In genomic region chr2:3475746-3476251, GRCm38 (mm10) we compare ENCODE assay signal across 8 mouse cellular contexts. TPM values are rescaled to one million over a fixed set of nuclear protein-coding genes. Genes with fewer than 3 reads are reported as not detected.
DNase-seq lines count a peak whose midpoint lies in the region; ATAC-seq lines count a peak whose summit lies in the region.

No protein-coding gene starts in this region.

- H3K9me3 ChIP-seq in midbrain, embryonic 10.5 days (replicated peaks): peaks cover 5% of the 10 kb centered on the region; the same call in 1 of the 2 replicates
- H3K9me3 ChIP-seq in midbrain, embryonic 11.5 days (ENCODE audit: control insufficient read depth, low read length): no peaks in the 10 kb centered on the region
- H3K9me3 ChIP-seq in embryonic facial prominence, embryonic 13.5 days: no peaks in the 10 kb centered on the region
- peaks cover 3% of the 10 kb centered on the region; the same call in 1 of the 2 replicates for H3K9me3 ChIP-seq in limb, embryonic 11.5 days (ENCODE audit: control insufficient read depth, low read length)
- H3K9me3 ChIP-seq in neural tube, embryonic 14.5 days (ENCODE audit: control insufficient read depth, low read length): no peaks in the 10 kb centered on the region

- WGBS in midbrain, embryonic 10.5 days: 70% methylated on average over 3 of the region's 3 CpGs
- WGBS in midbrain, embryonic 11.5 days: 74% methylated on average over 3 of the region's 3 CpGs
- WGBS in embryonic facial prominence, embryonic 13.5 days: 60% methylated on average over 3 of the region's 3 CpGs
- WGBS in limb, embryonic 11.5 days: 46% methylated on average over 3 of the region's 3 CpGs
- WGBS in neural tube, embryonic 14.5 days: 59% methylated on average over 3 of the region's 3 CpGs

- no peak for ATAC-seq in midbrain, embryonic 11.5 days (ENCODE audit: low FRiP score)
- no peak for ATAC-seq in embryonic facial prominence, embryonic 13.5 days (ENCODE audit: insufficient number of reproducible peaks, insufficient read depth, low FRiP score, low TSS enrichment, low read depth)
- ATAC-seq in limb, embryonic 11.5 days (ENCODE audit: insufficient number of reproducible peaks, low FRiP score, low TSS enrichment, low read depth): no peak
- ATAC-seq in neural tube, embryonic 14.5 days (ENCODE audit: low read depth): no peak

- DNase-seq in midbrain, embryonic 10.5 days (ENCODE audit: low spot score): no peak
- no peak for DNase-seq in midbrain, embryonic 11.5 days (ENCODE audit: low spot score, missing footprints)
- DNase-seq in limb, embryonic 11.5 days (ENCODE audit: low spot score): no peak
- DNase-seq in urinary bladder, postnatal 25 days (ENCODE audit: low spot score): no peak
- DNase-seq in layer of hippocampus, adult 11-12 months (ENCODE audit: low spot score): no peak
- no peak for DNase-seq in adrenal gland, postnatal 36 days

- no peaks in the 10 kb centered on the region for H3K27me3 ChIP-seq in midbrain, embryonic 10.5 days (ENCODE audit: low read depth, poor library complexity, severe bottlenecking)
- H3K27me3 ChIP-seq in midbrain, embryonic 11.5 days (ENCODE audit: control insufficient read depth, insufficient read depth, low read length): no peaks in the 10 kb centered on the region
- H3K27me3 ChIP-seq in embryonic facial prominence, embryonic 13.5 days: no peaks in the 10 kb centered on the region
- H3K27me3 ChIP-seq in limb, embryonic 11.5 days (ENCODE audit: control insufficient read depth, insufficient read depth, low read length): no peaks in the 10 kb centered on the region
- H3K27me3 ChIP-seq in neural tube, embryonic 14.5 days (ENCODE audit: control insufficient read depth, insufficient read depth, low read length): no peaks in the 10 kb centered on the region; the same call in 1 of the 2 replicates

- H3K27ac ChIP-seq in midbrain, embryonic 10.5 days (replicated peaks): peak overlapping the region; percentile 97
- no peak overlapping the region for H3K27ac ChIP-seq in midbrain, embryonic 11.5 days (ENCODE audit: low read depth, low read length)
- H3K27ac ChIP-seq in embryonic facial prominence, embryonic 13.5 days: 0 out of 2 replicates have a peak overlapping the region, but pooled peaks have one; percentile 69
- no peak overlapping the region for H3K27ac ChIP-seq in limb, embryonic 11.5 days (replicated peaks; ENCODE audit: low read depth, low read length)
- H3K27ac ChIP-seq in neural tube, embryonic 14.5 days (ENCODE audit: low read depth, low read length): no peak overlapping the region

- peaks cover 19% of the 10 kb centered on the region for H3K4me1 ChIP-seq in midbrain, embryonic 10.5 days
- H3K4me1 ChIP-seq in midbrain, embryonic 11.5 days (ENCODE audit: control insufficient read depth, insufficient read depth, low read length): peaks cover 8% of the 10 kb centered on the region
- H3K4me1 ChIP-seq in embryonic facial prominence, embryonic 13.5 days: peaks cover 11% of the 10 kb centered on the region
- H3K4me1 ChIP-seq in limb, embryonic 11.5 days (ENCODE audit: control insufficient read depth, insufficient read depth, low read length): peaks cover 9% of the 10 kb centered on the region; the same call in 1 of the 2 replicates
- H3K4me1 ChIP-seq in neural tube, embryonic 14.5 days (ENCODE audit: control insufficient read depth, insufficient read depth, low read length): peaks cover 9% of the 10 kb centered on the region

- peak overlapping the region; percentile 88; the same call in 1 of the 2 replicates for H3K4me3 ChIP-seq in midbrain, embryonic 10.5 days
- H3K4me3 ChIP-seq in midbrain, embryonic 11.5 days (ENCODE audit: low read depth, low read length): no peak overlapping the region
- H3K4me3 ChIP-seq in embryonic facial prominence, embryonic 13.5 days: 0 out of 2 replicates have a peak overlapping the region, but pooled peaks have one; percentile 94
- H3K4me3 ChIP-seq in limb, embryonic 11.5 days (ENCODE audit: low read depth, low read length): 0 out of 2 replicates have a peak overlapping the region, but pooled peaks have one; percentile 0
- no peak overlapping the region for H3K4me3 ChIP-seq in neural tube, embryonic 14.5 days (ENCODE audit: low read depth, low read length)

- no peak overlapping the region; the same call in 1 of the 2 replicates for H3K4me2 ChIP-seq in midbrain, embryonic 11.5 days
- peak overlapping the region; percentile 69; the same call in 1 of the 2 replicates for H3K4me2 ChIP-seq in embryonic facial prominence, embryonic 13.5 days
- H3K4me2 ChIP-seq in limb, embryonic 11.5 days (ENCODE audit: low read depth, severe bottlenecking): peak overlapping the region; percentile 68; the same call in 1 of the 2 replicates
- H3K4me2 ChIP-seq in neural tube, embryonic 14.5 days (ENCODE audit: low read depth, low read length): peak overlapping the region; percentile 44

- H3K36me3 ChIP-seq in midbrain, embryonic 10.5 days: peaks cover 17% of the 10 kb centered on the region
- no peaks in the 10 kb centered on the region for H3K36me3 ChIP-seq in midbrain, embryonic 11.5 days (ENCODE audit: control insufficient read depth, insufficient read depth, low read length)
- H3K36me3 ChIP-seq in embryonic facial prominence, embryonic 13.5 days: peaks cover 3% of the 10 kb centered on the region; the same call in 1 of the 2 replicates
- H3K36me3 ChIP-seq in limb, embryonic 11.5 days (ENCODE audit: control insufficient read depth, insufficient read depth, low read length): no peaks in the 10 kb centered on the region
- no peaks in the 10 kb centered on the region for H3K36me3 ChIP-seq in neural tube, embryonic 14.5 days (ENCODE audit: control insufficient read depth, insufficient read depth, low read length)

- H3K9ac ChIP-seq in midbrain, embryonic 11.5 days (ENCODE audit: low read length): no peak overlapping the region
- peak overlapping the region; percentile 84; the same call in 1 of the 2 replicates for H3K9ac ChIP-seq in embryonic facial prominence, embryonic 13.5 days
- no peak overlapping the region for H3K9ac ChIP-seq in limb, embryonic 11.5 days (ENCODE audit: low read length)
- peak overlapping the region; percentile 80; the same call in 1 of the 2 replicates for H3K9ac ChIP-seq in neural tube, embryonic 14.5 days (replicated peaks; ENCODE audit: low read depth, low read length)

RNA-seq across cellular contexts. Expression of gene Suv39h2, which starts 1.0 kb away (rescaled TPM):
- 36.3 and 40.5 TPM in 2 replicates for polyA plus RNA-seq in midbrain, embryonic 10.5 days (2016; fragmentation: Nextera tagmentation; extraction: Ambion mirVana)
- 47.4 and 52.2 TPM in 2 replicates for polyA plus RNA-seq in midbrain, embryonic 11.5 days (2014; fragmentation: Nextera tagmentation; extraction: Ambion mirVana)
- polyA plus RNA-seq in embryonic facial prominence, embryonic 13.5 days (2015; fragmentation: Nextera tagmentation; extraction: Ambion mirVana): 18.3 and 22.9 TPM in 2 replicates
- 46.4 and 49.2 TPM in 2 replicates for polyA plus RNA-seq in limb, embryonic 11.5 days (2014; fragmentation: Nextera tagmentation; extraction: Ambion mirVana)
- polyA plus RNA-seq in neural tube, embryonic 14.5 days (2014; fragmentation: Nextera tagmentation; extraction: Ambion mirVana): 7.8 and 10.1 TPM in 2 replicates
- 1 to 10 TPM; 1.8 to 2.5 TPM for total RNA-seq in adrenal gland, postnatal 36 days (2021)

RNA-seq across cellular contexts. Expression of gene Gm45902, which starts 36.8 kb away (rescaled TPM):
- polyA plus RNA-seq in midbrain, embryonic 10.5 days (2016; fragmentation: Nextera tagmentation; extraction: Ambion mirVana): 9.9 and 10.9 TPM in 2 replicates
- 8.7 and 9.4 TPM in 2 replicates for polyA plus RNA-seq in midbrain, embryonic 11.5 days (2014; fragmentation: Nextera tagmentation; extraction: Ambion mirVana)
- polyA plus RNA-seq in embryonic facial prominence, embryonic 13.5 days (2015; fragmentation: Nextera tagmentation; extraction: Ambion mirVana): 5.6 TPM in 2 replicates
- 7.9 and 8.0 TPM in 2 replicates for polyA plus RNA-seq in limb, embryonic 11.5 days (2014; fragmentation: Nextera tagmentation; extraction: Ambion mirVana)
- polyA plus RNA-seq in neural tube, embryonic 14.5 days (2014; fragmentation: Nextera tagmentation; extraction: Ambion mirVana): 7.5 and 8.8 TPM in 2 replicates
- 1 to 10 TPM; 2.3 to 2.8 TPM for total RNA-seq in adrenal gland, postnatal 36 days (2021)

RNA-seq across cellular contexts. Expression of gene Hspa14, which starts 36.8 kb away (rescaled TPM):
- 134 and 141 TPM in 2 replicates for polyA plus RNA-seq in midbrain, embryonic 10.5 days (2016; fragmentation: Nextera tagmentation; extraction: Ambion mirVana)
- polyA plus RNA-seq in midbrain, embryonic 11.5 days (2014; fragmentation: Nextera tagmentation; extraction: Ambion mirVana): 122 TPM in 2 replicates
- 99.2 and 102 TPM in 2 replicates for polyA plus RNA-seq in embryonic facial prominence, embryonic 13.5 days (2015; fragmentation: Nextera tagmentation; extraction: Ambion mirVana)
- 120 and 122 TPM in 2 replicates for polyA plus RNA-seq in limb, embryonic 11.5 days (2014; fragmentation: Nextera tagmentation; extraction: Ambion mirVana)
- 63.8 and 66.5 TPM in 2 replicates for polyA plus RNA-seq in neural tube, embryonic 14.5 days (2014; fragmentation: Nextera tagmentation; extraction: Ambion mirVana)
- total RNA-seq in adrenal gland, postnatal 36 days (2021): 10 to 100 TPM; 35.4 to 43.6 TPM

RNA-seq across cellular contexts. Expression of gene Cdnf, which starts 37.0 kb away (rescaled TPM):
- 0.16 and 0.47 TPM in 2 replicates for polyA plus RNA-seq in midbrain, embryonic 10.5 days (2016; fragmentation: Nextera tagmentation; extraction: Ambion mirVana)
- polyA plus RNA-seq in midbrain, embryonic 11.5 days (2014; fragmentation: Nextera tagmentation; extraction: Ambion mirVana): 0.37 TPM in 1 of 2 replicates, not detected in the other
- polyA plus RNA-seq in embryonic facial prominence, embryonic 13.5 days (2015; fragmentation: Nextera tagmentation; extraction: Ambion mirVana): 0.18 and 0.21 TPM in 2 replicates
- polyA plus RNA-seq in limb, embryonic 11.5 days (2014; fragmentation: Nextera tagmentation; extraction: Ambion mirVana): not detected in 2 replicates
- 0.11 and 0.12 TPM in 2 replicates for polyA plus RNA-seq in neural tube, embryonic 14.5 days (2014; fragmentation: Nextera tagmentation; extraction: Ambion mirVana)
- 1 to 10 TPM; 3.4 to 4.3 TPM for total RNA-seq in adrenal gland, postnatal 36 days (2021)

RNA-seq across cellular contexts. Expression of gene Dclre1c, which starts 51.9 kb away (rescaled TPM):
- 7.7 and 7.8 TPM in 2 replicates for polyA plus RNA-seq in midbrain, embryonic 10.5 days (2016; fragmentation: Nextera tagmentation; extraction: Ambion mirVana)
- polyA plus RNA-seq in midbrain, embryonic 11.5 days (2014; fragmentation: Nextera tagmentation; extraction: Ambion mirVana): 8.1 TPM in 2 replicates
- polyA plus RNA-seq in embryonic facial prominence, embryonic 13.5 days (2015; fragmentation: Nextera tagmentation; extraction: Ambion mirVana): 6.8 and 8.3 TPM in 2 replicates
- 5.5 and 5.6 TPM in 2 replicates for polyA plus RNA-seq in limb, embryonic 11.5 days (2014; fragmentation: Nextera tagmentation; extraction: Ambion mirVana)
- 8.7 and 9.8 TPM in 2 replicates for polyA plus RNA-seq in neural tube, embryonic 14.5 days (2014; fragmentation: Nextera tagmentation; extraction: Ambion mirVana)
- total RNA-seq in adrenal gland, postnatal 36 days (2021): 1 to 10 TPM; 7.0 to 9.1 TPM

Comparison
In these comparisons a context has a peak if more than half of its experiments do, and no peak if none do; other contexts are left out.
1. H3K27ac ChIP-seq: peak in midbrain, embryonic 10.5 days (single experiment) and embryonic facial prominence, embryonic 13.5 days (single experiment); none in midbrain, embryonic 11.5 days (single experiment), limb, embryonic 11.5 days (single experiment) and neural tube, embryonic 14.5 days (single experiment).
2. H3K4me3 ChIP-seq: peak in midbrain, embryonic 10.5 days (single experiment), embryonic facial prominence, embryonic 13.5 days (single experiment) and limb, embryonic 11.5 days (single experiment); none in midbrain, embryonic 11.5 days (single experiment) and neural tube, embryonic 14.5 days (single experiment).
3. H3K9ac ChIP-seq: peak in embryonic facial prominence, embryonic 13.5 days (single experiment) and neural tube, embryonic 14.5 days (single experiment); none in midbrain, embryonic 11.5 days (single experiment) and limb, embryonic 11.5 days (single experiment).